9 mouse cellular contexts compared by ENCODE assay signal in genomic region chr19:12433033-12433432, GRCm38 (mm10). TPM values are rescaled to one million over a fixed set of nuclear protein-coding genes. Genes with fewer than 3 reads are reported as not detected.
DNase-seq lines count a peak whose midpoint lies in the region; ATAC-seq and TF ChIP-seq lines count a peak whose summit lies in the region.
"Had no signal": no experiment of that assay in that cellular context is flagged by ENCODE, and none has a peak within 500 bp of the region (broad histone marks: within the 10 kb centered on the region; RNA-seq: fewer than 3 reads in every experiment).

No protein-coding gene starts in this region.

- H3K9me3 ChIP-seq in forebrain, embryonic 10.5 days, result no peaks in the 10 kb centered on the region
- H3K9me3 ChIP-seq in hindbrain, embryonic 15.5 days, result no peaks in the 10 kb centered on the region
- no peaks in the 10 kb centered on the region for H3K9me3 ChIP-seq in limb, embryonic 14.5 days (ENCODE audit: control insufficient read depth, low read length)
- no peaks in the 10 kb centered on the region for H3K9me3 ChIP-seq in neural tube, embryonic 12.5 days

- TF ChIP-seq CTCF in thymus, adult 2 months (IDR thresholded peaks at IDR 0.05; ENCODE audit: borderline replicate concordance, control insufficient read depth, extremely low read depth, insufficient read depth, low read length, poor library complexity), result no peak

- WGBS in thymus, adult 2 months, result 11% methylated on average over 2 of the region's 2 CpGs
- 7% methylated on average over 2 of the region's 2 CpGs for WGBS in forebrain, embryonic 10.5 days
- 1% methylated on average over 2 of the region's 2 CpGs for WGBS in hindbrain, embryonic 15.5 days
- WGBS in limb, embryonic 14.5 days, result 11% methylated on average over 2 of the region's 2 CpGs
- 12% methylated on average over 2 of the region's 2 CpGs for WGBS in neural tube, embryonic 12.5 days

- no peak for TF ChIP-seq POLR2A in thymus, adult 2 months (IDR thresholded peaks at IDR 0.05; ENCODE audit: control insufficient read depth, extremely low read depth, insufficient read depth, low read length, poor library complexity)
- TF ChIP-seq POLR2A in limb, embryonic 14.5 days (IDR thresholded peaks at IDR 0.05; ENCODE audit: borderline replicate concordance, extremely low read depth, insufficient read depth, insufficient read length), result no peak

- H3K9ac ChIP-seq in hindbrain, embryonic 15.5 days, result no peak overlapping the region
- no peak overlapping the region for H3K9ac ChIP-seq in limb, embryonic 14.5 days (ENCODE audit: low read depth, low read length, severe bottlenecking)
- H3K9ac ChIP-seq in neural tube, embryonic 12.5 days, result no peak overlapping the region

- H3K36me3 ChIP-seq in thymus, adult 2 months (ENCODE audit: control insufficient read depth, insufficient read depth, low read length), result no peaks in the 10 kb centered on the region
- no peaks in the 10 kb centered on the region for H3K36me3 ChIP-seq in forebrain, embryonic 10.5 days (replicated peaks)
- no peaks in the 10 kb centered on the region for H3K36me3 ChIP-seq in hindbrain, embryonic 15.5 days
- H3K36me3 ChIP-seq in limb, embryonic 14.5 days (ENCODE audit: control insufficient read depth, insufficient read depth, low read length), result no peaks in the 10 kb centered on the region
- no peaks in the 10 kb centered on the region for H3K36me3 ChIP-seq in neural tube, embryonic 12.5 days

- H3K4me1 ChIP-seq in thymus, adult 2 months (replicated peaks; ENCODE audit: control insufficient read depth, insufficient read depth, low read length), result no peaks in the 10 kb centered on the region
- H3K4me1 ChIP-seq in forebrain, embryonic 10.5 days, result no peaks in the 10 kb centered on the region
- no peaks in the 10 kb centered on the region for H3K4me1 ChIP-seq in hindbrain, embryonic 15.5 days (replicated peaks)
- no peaks in the 10 kb centered on the region for H3K4me1 ChIP-seq in limb, embryonic 14.5 days (ENCODE audit: control insufficient read depth, insufficient read depth, low read length)
- H3K4me1 ChIP-seq in neural tube, embryonic 12.5 days, result no peaks in the 10 kb centered on the region

- ATAC-seq in hindbrain, embryonic 15.5 days (ENCODE audit: low FRiP score, low read depth), result 0 out of 2 replicates have a peak, but pooled peaks have one; percentile 75
- no peak for ATAC-seq in limb, embryonic 14.5 days (ENCODE audit: low FRiP score, low read depth)
- ATAC-seq in neural tube, embryonic 12.5 days (ENCODE audit: low FRiP score, low read depth), result peak; percentile 44; the same call in 1 of the 2 replicates
- no peak for ATAC-seq in erythroblast, adult 5-6 weeks (replicated peaks; ENCODE audit: low FRiP score, poor library complexity, severe bottlenecking)

- H3K4me3 ChIP-seq in thymus, adult 2 months (ENCODE audit: control insufficient read depth, insufficient read depth, low read length), result no peak overlapping the region
- no peak overlapping the region for H3K4me3 ChIP-seq in forebrain, embryonic 10.5 days
- no peak overlapping the region for H3K4me3 ChIP-seq in hindbrain, embryonic 15.5 days
- H3K4me3 ChIP-seq in limb, embryonic 14.5 days (replicated peaks; ENCODE audit: low read length), result no peak overlapping the region
- no peak overlapping the region for H3K4me3 ChIP-seq in neural tube, embryonic 12.5 days

- no peaks in the 10 kb centered on the region for H3K27me3 ChIP-seq in thymus, adult 2 months (ENCODE audit: control insufficient read depth, insufficient read depth, low read length)
- H3K27me3 ChIP-seq in forebrain, embryonic 10.5 days (ENCODE audit: poor library complexity, severe bottlenecking), result no peaks in the 10 kb centered on the region
- H3K27me3 ChIP-seq in hindbrain, embryonic 15.5 days, result no peaks in the 10 kb centered on the region
- no peaks in the 10 kb centered on the region for H3K27me3 ChIP-seq in limb, embryonic 14.5 days (ENCODE audit: control insufficient read depth, insufficient read depth, low read length)
- no peaks in the 10 kb centered on the region for H3K27me3 ChIP-seq in neural tube, embryonic 12.5 days (replicated peaks)

- H3K4me2 ChIP-seq in hindbrain, embryonic 15.5 days, result no peak overlapping the region
- H3K4me2 ChIP-seq in limb, embryonic 14.5 days (replicated peaks; ENCODE audit: low read depth, low read length, severe bottlenecking), result no peak overlapping the region
- no peak overlapping the region for H3K4me2 ChIP-seq in neural tube, embryonic 12.5 days (replicated peaks)

- H3K27ac ChIP-seq in thymus, adult 2 months (ENCODE audit: control insufficient read depth, insufficient read depth, low read length), result no peak overlapping the region
- no peak overlapping the region for H3K27ac ChIP-seq in forebrain, embryonic 10.5 days
- no peak overlapping the region for H3K27ac ChIP-seq in hindbrain, embryonic 15.5 days (replicated peaks)
- H3K27ac ChIP-seq in limb, embryonic 14.5 days (replicated peaks; ENCODE audit: low read depth, low read length), result no peak overlapping the region
- no peak overlapping the region for H3K27ac ChIP-seq in neural tube, embryonic 12.5 days

- DNase-seq in thymus, adult 2 months, result peak; percentile 2
- no peak for DNase-seq in thymus, postnatal 14 days
- peak; percentile 56 for DNase-seq in adrenal gland, postnatal 14 days
- DNase-seq in forebrain, embryonic 10.5 days (ENCODE audit: extremely low spot score, low spot score), result peak; percentile 36
- DNase-seq in limb, embryonic 14.5 days (ENCODE audit: low spot score), result peak; percentile 55

RNA-seq across cellular contexts. Expression of gene Pfpl, which starts 5.3 kb away (rescaled TPM):
- 0.03 TPM in 1 of 2 replicates, not detected in the other for polyA plus RNA-seq in thymus, adult 2 months (2012; rRNA removed)
- total RNA-seq in adrenal gland, postnatal 14 days (2021), result not detected in 2 replicates
- polyA plus RNA-seq in forebrain, embryonic 10.5 days (2016; fragmentation: Nextera tagmentation; extraction: Ambion mirVana), result not detected in 2 replicates
- polyA plus RNA-seq in hindbrain, embryonic 15.5 days (2015; fragmentation: Nextera tagmentation; extraction: Ambion mirVana), result not detected in 2 replicates
- not detected in 2 replicates for polyA plus RNA-seq in limb, embryonic 14.5 days (2012; rRNA removed)
- polyA plus RNA-seq in limb, embryonic 14.5 days (2014; fragmentation: Nextera tagmentation; extraction: Ambion mirVana), result not detected in 2 replicates
- not detected in 2 replicates for polyA plus RNA-seq in neural tube, embryonic 12.5 days (2016; fragmentation: Nextera tagmentation; extraction: Ambion mirVana)
- total RNA-seq in erythroblast, adult 5-6 weeks (2015; ENCODE audit: low replicate concordance), result not detected in 2 replicates
- not detected in 2 replicates for total RNA-seq in erythroblast, adult 5-6 weeks (2017; ENCODE audit: low replicate concordance)
- total RNA-seq: gastrocnemius, postnatal 36 days had no signal

RNA-seq across cellular contexts. Expression of gene Olfr1441, which starts 15.8 kb away (rescaled TPM):
- polyA plus RNA-seq in thymus, adult 2 months (2012; rRNA removed), result not detected in 2 replicates
- not detected in 2 replicates for total RNA-seq in adrenal gland, postnatal 14 days (2021)
- not detected in 2 replicates for polyA plus RNA-seq in forebrain, embryonic 10.5 days (2016; fragmentation: Nextera tagmentation; extraction: Ambion mirVana)
- polyA plus RNA-seq in hindbrain, embryonic 15.5 days (2015; fragmentation: Nextera tagmentation; extraction: Ambion mirVana), result not detected in 2 replicates
- not detected in 2 replicates for polyA plus RNA-seq in limb, embryonic 14.5 days (2012; rRNA removed)
- not detected in 2 replicates for polyA plus RNA-seq in limb, embryonic 14.5 days (2014; fragmentation: Nextera tagmentation; extraction: Ambion mirVana)
- polyA plus RNA-seq in neural tube, embryonic 12.5 days (2016; fragmentation: Nextera tagmentation; extraction: Ambion mirVana), result not detected in 2 replicates
- not detected in 2 replicates for total RNA-seq in erythroblast, adult 5-6 weeks (2015; ENCODE audit: low replicate concordance)
- not detected in 2 replicates for total RNA-seq in erythroblast, adult 5-6 weeks (2017; ENCODE audit: low replicate concordance)
- total RNA-seq: gastrocnemius, postnatal 36 days had no signal

RNA-seq across cellular contexts. Expression of gene Mpeg1, which starts 27.5 kb away (rescaled TPM):
- 24.0 and 34.0 TPM in 2 replicates for polyA plus RNA-seq in thymus, adult 2 months (2012; rRNA removed)
- total RNA-seq in adrenal gland, postnatal 14 days (2021), result 10.8 and 18.2 TPM in 2 replicates
- polyA plus RNA-seq in forebrain, embryonic 10.5 days (2016; fragmentation: Nextera tagmentation; extraction: Ambion mirVana), result 0.11 and 0.17 TPM in 2 replicates
- polyA plus RNA-seq in hindbrain, embryonic 15.5 days (2015; fragmentation: Nextera tagmentation; extraction: Ambion mirVana), result 0.61 and 0.88 TPM in 2 replicates
- polyA plus RNA-seq in limb, embryonic 14.5 days (2012; rRNA removed), result 3.5 and 3.6 TPM in 2 replicates
- 0.92 and 1.00 TPM in 2 replicates for polyA plus RNA-seq in limb, embryonic 14.5 days (2014; fragmentation: Nextera tagmentation; extraction: Ambion mirVana)
- 0.76 and 1.1 TPM in 2 replicates for polyA plus RNA-seq in neural tube, embryonic 12.5 days (2016; fragmentation: Nextera tagmentation; extraction: Ambion mirVana)
- 92.8 and 101 TPM in 2 replicates for total RNA-seq in erythroblast, adult 5-6 weeks (2015; ENCODE audit: low replicate concordance)
- total RNA-seq in erythroblast, adult 5-6 weeks (2017; ENCODE audit: low replicate concordance), result 46.2 and 49.6 TPM in 2 replicates

RNA-seq across cellular contexts. Expression of gene Olfr1440, which starts 46.0 kb away (rescaled TPM):
- polyA plus RNA-seq in thymus, adult 2 months (2012; rRNA removed), result not detected in 2 replicates
- not detected in 2 replicates for total RNA-seq in adrenal gland, postnatal 14 days (2021)
- not detected in 2 replicates for polyA plus RNA-seq in forebrain, embryonic 10.5 days (2016; fragmentation: Nextera tagmentation; extraction: Ambion mirVana)
- polyA plus RNA-seq in hindbrain, embryonic 15.5 days (2015; fragmentation: Nextera tagmentation; extraction: Ambion mirVana), result not detected in 2 replicates
- polyA plus RNA-seq in limb, embryonic 14.5 days (2012; rRNA removed), result not detected in 2 replicates
- polyA plus RNA-seq in limb, embryonic 14.5 days (2014; fragmentation: Nextera tagmentation; extraction: Ambion mirVana), result not detected in 2 replicates
- polyA plus RNA-seq in neural tube, embryonic 12.5 days (2016; fragmentation: Nextera tagmentation; extraction: Ambion mirVana), result not detected in 2 replicates
- total RNA-seq in erythroblast, adult 5-6 weeks (2015; ENCODE audit: low replicate concordance), result not detected in 2 replicates
- total RNA-seq in erythroblast, adult 5-6 weeks (2017; ENCODE audit: low replicate concordance), result not detected in 2 replicates
- total RNA-seq: gastrocnemius, postnatal 36 days had no signal

Comparison
In these comparisons a context has a peak if more than half of its experiments do, and no peak if none do; other contexts are left out.
1. ATAC-seq: peak in hindbrain, embryonic 15.5 days (single experiment) and neural tube, embryonic 12.5 days (single experiment); none in limb, embryonic 14.5 days (single experiment) and erythroblast, adult 5-6 weeks (single experiment).